Mouse (Mus musculus): ENCODE results near the gene Apaf1. TPM values are rescaled to one million over a fixed set of nuclear protein-coding genes. Genes with fewer than 3 reads are reported as not detected.
A peak's percentile ranks its signal among the peaks of the same experiment; 100 is the strongest.

Gene Apaf1
- polyA plus RNA-seq, 1 experiment from 2014 or later = 19.7 TPM

DNA sequence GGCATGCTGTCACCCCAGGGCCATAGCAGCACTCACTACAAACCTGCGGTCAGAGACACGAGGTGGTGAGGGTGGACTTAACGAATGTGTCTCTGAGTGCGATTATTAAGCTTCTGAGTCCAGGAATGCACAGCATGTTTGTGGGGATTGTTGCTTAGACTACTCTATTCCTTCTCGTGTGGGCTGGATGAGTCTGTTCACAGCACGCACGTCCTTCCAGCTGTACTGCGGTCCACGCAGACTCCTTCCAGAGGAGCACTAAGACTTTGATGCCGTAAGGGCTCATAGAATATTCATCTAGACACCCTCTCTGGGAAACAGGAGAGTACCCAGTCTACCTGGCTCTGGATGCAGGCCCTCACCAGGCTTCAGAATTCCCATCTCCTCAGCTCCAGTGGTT is 114.3 kb downstream of the Apaf1 start:
- ATAC-seq (ENCODE audit: low FRiP score, low read depth) = no peak
- Histone ChIP-seq H3K4me1 (replicated peaks) (peaks cover 23% of the 10 kb centered on the region), H3K4me3 (no peak overlapping the region), H3K9me3 (no peaks in the 10 kb centered on the region), H3K9ac (no peak overlapping the region), H3K4me2 (no peak overlapping the region), H3K27me3 (peaks cover 8% of the 10 kb centered on the region; the same call in 1 of the 2 replicates), H3K36me3 (0 out of 2 replicates have a peak, but pooled peaks cover 3% of the 10 kb centered on the region), H3K27ac (replicated peaks) (no peak overlapping the region)
- 92% methylated on average over 10 of the region's 10 CpGs for WGBS

DNA sequence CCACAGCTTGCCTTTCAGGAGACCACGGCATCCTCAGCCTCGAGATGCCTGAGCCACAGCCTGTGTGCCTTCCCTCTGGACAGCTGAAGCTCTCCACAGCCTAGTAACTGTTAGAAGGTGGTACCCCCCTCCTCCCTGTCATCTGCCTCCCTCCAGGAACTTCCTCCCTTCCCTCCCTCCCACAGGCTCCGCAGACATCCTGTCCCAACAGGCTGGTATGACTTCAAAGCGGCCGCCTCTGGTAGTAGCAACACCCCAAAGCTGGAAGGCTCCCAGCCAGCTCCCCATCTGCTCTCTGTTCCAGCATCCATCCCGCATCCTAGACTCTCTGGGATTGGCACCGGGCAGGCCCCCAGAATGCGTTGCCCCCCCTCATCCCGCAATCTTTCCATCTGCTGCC is 115.7 kb downstream of the Apaf1 start:
- peaks cover 23% of the 10 kb centered on the region for H3K4me1 ChIP-seq (replicated peaks)
- ATAC-seq (ENCODE audit: low FRiP score, low read depth) = peak; percentile 6; the same call in 1 of the 2 replicates
- H3K9me3 ChIP-seq = no peaks in the 10 kb centered on the region
- no peak overlapping the region for H3K4me2 ChIP-seq
- H3K4me3 ChIP-seq = no peak overlapping the region
- H3K27ac ChIP-seq (replicated peaks) = no peak overlapping the region
- WGBS = 22% methylated on average over 9 of the region's 9 CpGs
- no peak overlapping the region for H3K9ac ChIP-seq
- peaks cover 8% of the 10 kb centered on the region; the same call in 1 of the 2 replicates for H3K27me3 ChIP-seq
- H3K36me3 ChIP-seq = peaks cover 7% of the 10 kb centered on the region; the same call in 1 of the 2 replicates

DNA sequence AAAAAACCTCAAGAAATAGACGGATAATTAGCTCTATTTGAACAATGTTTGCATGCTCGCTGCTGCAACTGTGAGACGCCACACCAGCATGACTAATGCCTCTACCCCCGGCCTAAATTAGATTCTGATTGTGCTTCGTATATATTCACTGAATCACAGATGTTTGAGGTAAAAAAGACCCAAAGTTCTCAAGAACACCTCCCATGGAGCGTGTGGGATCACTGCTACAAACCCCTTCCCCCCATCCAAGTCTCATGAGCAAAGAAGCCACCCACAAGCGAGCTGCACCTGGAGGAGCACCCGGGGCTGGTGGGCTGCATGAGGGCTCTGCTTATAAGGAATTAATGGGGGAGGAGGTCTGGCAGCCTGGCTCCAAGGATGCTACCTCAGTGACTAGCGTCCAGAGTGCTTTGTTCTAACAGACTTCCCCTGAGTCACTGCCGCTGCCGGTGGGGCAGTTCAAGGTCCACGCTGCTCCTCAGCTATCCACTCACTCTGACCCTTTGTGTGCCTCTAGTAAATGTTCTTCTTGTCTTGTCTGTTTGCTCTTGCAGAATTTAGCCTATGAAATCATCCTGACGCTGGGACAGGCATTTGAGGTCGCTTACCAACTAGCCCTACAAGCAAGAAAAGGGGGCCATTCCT is 116.8 kb downstream of the Apaf1 start:
- no peak for ATAC-seq (ENCODE audit: low FRiP score, low read depth)
- 48% methylated on average over 14 of the region's 14 CpGs for WGBS
- H3K9ac ChIP-seq = no peak overlapping the region

DNA sequence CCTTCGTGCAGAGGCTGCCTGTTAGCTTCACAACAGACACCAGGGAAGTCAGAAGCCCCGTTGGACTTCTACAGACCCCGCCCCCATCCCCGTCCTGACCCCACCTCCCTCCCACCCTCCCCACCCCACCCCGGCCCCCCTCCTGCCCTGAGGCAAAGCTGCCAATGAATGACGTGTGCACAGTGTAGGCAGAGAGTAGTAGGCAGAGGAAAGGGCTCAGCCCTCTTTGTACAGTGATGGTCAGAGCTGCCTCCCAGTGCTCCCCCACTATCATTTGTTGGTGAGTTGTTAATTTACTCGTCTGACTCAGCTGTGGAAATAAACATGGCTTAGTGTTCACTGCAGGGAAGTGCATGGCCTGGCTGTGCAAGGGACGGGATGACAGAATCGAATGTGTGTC is 118.1 kb downstream of the Apaf1 start:
- Histone ChIP-seq H3K27me3 (peaks cover 8% of the 10 kb centered on the region; the same call in 1 of the 2 replicates), H3K9me3 (no peaks in the 10 kb centered on the region), H3K27ac (replicated peaks) (no peak overlapping the region), H3K9ac (no peak overlapping the region), H3K36me3 (peaks cover 7% of the 10 kb centered on the region; the same call in 1 of the 2 replicates), H3K4me2 (no peak overlapping the region), H3K4me1 (replicated peaks) (peaks cover 17% of the 10 kb centered on the region), H3K4me3 (no peak overlapping the region)
- 30% methylated on average over 9 of the region's 9 CpGs for WGBS
- ATAC-seq (ENCODE audit: low FRiP score, low read depth) = no peak

More for the DNA sequence above, 116.8 kb downstream of the Apaf1 start:
- H3K9me3 ChIP-seq = no peaks in the 10 kb centered on the region
- peaks cover 8% of the 10 kb centered on the region; the same call in 1 of the 2 replicates for H3K27me3 ChIP-seq
- no peak overlapping the region for H3K4me3 ChIP-seq
- peaks cover 23% of the 10 kb centered on the region for H3K4me1 ChIP-seq (replicated peaks)
- H3K36me3 ChIP-seq = peaks cover 7% of the 10 kb centered on the region; the same call in 1 of the 2 replicates
- no peak overlapping the region for H3K27ac ChIP-seq (replicated peaks)
- no peak overlapping the region for H3K4me2 ChIP-seq

DNA sequence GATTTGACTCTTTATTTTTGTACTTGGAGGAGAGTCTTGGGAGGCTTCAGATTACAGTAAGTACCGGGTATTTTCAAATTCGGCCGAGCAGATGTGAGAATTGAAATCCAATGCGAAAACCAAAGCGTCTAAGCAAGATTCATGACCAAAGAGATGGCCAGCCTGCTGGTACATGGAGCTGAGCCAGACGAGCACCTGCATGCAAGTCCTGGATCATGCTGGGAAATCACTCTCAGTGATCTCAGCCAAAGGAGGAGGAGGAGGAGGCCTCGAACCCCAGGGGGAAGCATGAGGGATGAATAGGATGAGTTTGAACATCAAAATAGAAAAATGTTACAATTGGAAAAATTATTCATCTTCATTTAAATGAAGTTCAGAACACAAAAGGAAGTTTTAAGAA is 122.2 kb downstream of the Apaf1 start:
- no peak for ATAC-seq (ENCODE audit: low FRiP score, low read depth)
- H3K9me3 ChIP-seq = no peaks in the 10 kb centered on the region
- no peaks in the 10 kb centered on the region for H3K27me3 ChIP-seq
- no peak overlapping the region for H3K27ac ChIP-seq (replicated peaks)
- H3K36me3 ChIP-seq = peaks cover 9% of the 10 kb centered on the region
- no peak overlapping the region for H3K4me2 ChIP-seq
- H3K4me1 ChIP-seq (replicated peaks) = no peaks in the 10 kb centered on the region
- H3K9ac ChIP-seq = no peak overlapping the region
- no peak overlapping the region for H3K4me3 ChIP-seq
- WGBS = 75% methylated on average over 7 of the region's 7 CpGs

DNA sequence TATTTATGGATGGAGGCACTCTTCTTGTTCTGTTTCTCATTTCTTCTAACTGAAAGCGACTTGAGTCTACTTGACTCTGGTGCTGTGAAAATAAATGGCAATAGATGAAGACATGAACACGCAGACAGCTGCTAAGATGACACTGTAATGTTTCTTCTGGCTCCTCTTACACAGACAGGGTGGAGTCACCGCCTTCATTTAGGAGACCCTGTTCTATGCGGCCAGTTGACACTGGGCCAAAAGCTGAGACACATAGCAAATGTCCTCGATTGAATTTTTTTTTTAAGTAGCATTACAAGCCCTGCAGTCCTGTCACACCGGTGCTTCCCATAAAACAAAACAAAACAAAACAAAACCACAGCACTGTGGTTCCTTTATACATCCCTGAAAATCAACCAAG is 128.7 kb downstream of the Apaf1 start:
- H3K4me2 ChIP-seq = no peak overlapping the region
- ATAC-seq (ENCODE audit: low FRiP score, low read depth) = no peak
- H3K4me3 ChIP-seq = no peak overlapping the region
- H3K9me3 ChIP-seq = no peaks in the 10 kb centered on the region
- H3K36me3 ChIP-seq = peaks cover 19% of the 10 kb centered on the region; the same call in 1 of the 2 replicates
- no peak overlapping the region for H3K9ac ChIP-seq
- H3K27me3 ChIP-seq = no peaks in the 10 kb centered on the region
- H3K4me1 ChIP-seq (replicated peaks) = no peaks in the 10 kb centered on the region
- H3K27ac ChIP-seq (replicated peaks) = no peak overlapping the region
- 76% methylated on average over 6 of the region's 6 CpGs for WGBS

DNA sequence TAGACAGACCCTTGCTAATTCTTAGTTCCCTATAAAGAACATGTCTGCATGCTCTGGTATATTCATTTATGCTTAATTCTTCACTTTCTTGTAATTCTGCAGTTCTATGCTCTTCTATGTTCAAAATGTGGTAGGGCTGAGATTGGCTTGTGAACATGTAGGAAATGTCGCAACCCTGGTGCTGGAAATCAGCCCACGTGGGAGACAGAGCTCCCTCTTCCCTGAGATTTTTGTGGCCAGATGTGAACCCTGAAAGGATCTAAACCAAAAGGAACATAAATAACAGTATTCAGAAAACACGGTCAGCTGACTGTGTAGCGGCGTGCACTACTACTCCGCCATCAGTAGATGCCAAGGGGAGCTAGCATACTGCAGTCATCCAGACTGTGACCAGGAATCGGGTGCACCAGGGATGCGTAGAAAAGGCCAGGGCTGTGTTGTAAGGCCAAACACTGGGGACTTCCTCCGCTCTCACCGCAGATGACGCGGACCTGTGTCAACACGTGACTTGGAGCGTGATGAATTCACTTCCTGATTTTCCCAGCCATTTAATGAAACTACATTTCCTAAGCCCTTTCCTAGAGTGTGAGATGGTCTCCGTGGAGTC is 129.4 kb downstream of the Apaf1 start:
- H3K27me3 ChIP-seq = no peaks in the 10 kb centered on the region
- no peaks in the 10 kb centered on the region for H3K4me1 ChIP-seq (replicated peaks)
- 92% methylated on average over 15 of the region's 15 CpGs for WGBS
- no peak overlapping the region for H3K9ac ChIP-seq
- no peak overlapping the region for H3K4me3 ChIP-seq
- H3K36me3 ChIP-seq = peaks cover 23% of the 10 kb centered on the region
- H3K27ac ChIP-seq (replicated peaks) = no peak overlapping the region
- ATAC-seq (ENCODE audit: low FRiP score, low read depth) = no peak
- H3K9me3 ChIP-seq = no peaks in the 10 kb centered on the region
- no peak overlapping the region for H3K4me2 ChIP-seq

DNA sequence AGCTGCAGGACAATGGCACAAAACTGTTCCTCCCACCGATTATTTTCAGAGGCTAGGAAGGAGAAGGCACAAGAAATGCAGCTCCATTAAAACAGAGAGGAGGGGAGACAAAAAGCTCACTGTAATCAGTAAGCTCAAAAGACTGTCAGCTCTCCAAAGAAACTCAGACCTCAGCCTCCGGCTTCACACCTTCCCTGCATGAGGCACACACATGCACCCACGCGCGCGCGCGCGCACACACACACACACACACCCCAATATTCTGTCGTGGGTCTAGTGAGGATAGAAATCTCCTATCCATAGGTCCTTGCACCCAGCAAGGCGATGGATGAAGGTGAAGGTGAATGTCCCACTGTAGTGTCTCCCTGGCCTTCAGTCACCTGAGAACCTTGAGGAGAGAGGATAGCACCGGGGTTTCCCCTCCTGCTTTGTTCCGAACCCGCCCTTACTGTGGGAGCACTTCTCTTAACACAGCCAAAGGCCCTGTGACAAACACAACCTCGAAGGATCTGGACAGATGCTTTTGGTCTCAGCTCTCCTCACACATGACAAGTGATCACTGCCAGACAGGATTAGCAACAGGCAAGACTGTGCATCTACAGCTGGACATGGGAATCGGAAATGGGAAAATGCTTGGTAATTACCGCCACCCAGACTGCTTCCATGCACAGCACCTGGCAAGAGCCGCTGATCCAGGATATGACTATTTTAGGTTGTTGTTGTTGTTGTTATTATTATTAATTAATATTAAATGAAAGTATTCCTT is 134.8 kb downstream of the Apaf1 start:
- peaks cover 38% of the 10 kb centered on the region for H3K36me3 ChIP-seq
- H3K9me3 ChIP-seq = no peaks in the 10 kb centered on the region
- ATAC-seq (ENCODE audit: low FRiP score, low read depth) = no peak
- no peak overlapping the region for H3K4me3 ChIP-seq
- H3K27me3 ChIP-seq = no peaks in the 10 kb centered on the region
- H3K4me2 ChIP-seq = no peak overlapping the region
- whole genome bisulfite sequencing = 94% methylated on average over 18 of the region's 18 CpGs
- H3K27ac ChIP-seq (replicated peaks) = peak overlapping the region; percentile 20; the same call in 1 of the 2 replicates
- no peak overlapping the region for H3K9ac ChIP-seq
- no peaks in the 10 kb centered on the region for H3K4me1 ChIP-seq (replicated peaks)

DNA sequence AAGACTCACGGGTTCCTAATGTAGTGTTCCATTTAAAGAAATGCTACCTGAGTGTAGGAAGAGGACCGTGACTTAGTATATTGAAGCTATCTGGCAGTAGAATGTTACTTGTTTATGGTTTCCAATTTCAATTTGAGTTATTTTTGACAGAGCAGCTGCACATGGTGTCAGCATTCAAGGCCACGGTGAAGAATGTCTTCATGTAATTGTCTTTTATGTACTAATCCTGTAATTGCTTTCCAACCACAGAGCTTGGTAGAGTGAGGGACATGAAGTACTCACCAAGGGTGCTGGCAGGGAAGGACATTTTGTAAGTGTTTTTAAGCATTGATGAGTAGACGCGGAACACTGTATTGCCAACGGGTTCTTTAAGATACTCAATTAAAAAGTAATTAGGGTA is 135.5 kb downstream of the Apaf1 start:
- no peak for ATAC-seq (ENCODE audit: low FRiP score, low read depth)

DNA sequence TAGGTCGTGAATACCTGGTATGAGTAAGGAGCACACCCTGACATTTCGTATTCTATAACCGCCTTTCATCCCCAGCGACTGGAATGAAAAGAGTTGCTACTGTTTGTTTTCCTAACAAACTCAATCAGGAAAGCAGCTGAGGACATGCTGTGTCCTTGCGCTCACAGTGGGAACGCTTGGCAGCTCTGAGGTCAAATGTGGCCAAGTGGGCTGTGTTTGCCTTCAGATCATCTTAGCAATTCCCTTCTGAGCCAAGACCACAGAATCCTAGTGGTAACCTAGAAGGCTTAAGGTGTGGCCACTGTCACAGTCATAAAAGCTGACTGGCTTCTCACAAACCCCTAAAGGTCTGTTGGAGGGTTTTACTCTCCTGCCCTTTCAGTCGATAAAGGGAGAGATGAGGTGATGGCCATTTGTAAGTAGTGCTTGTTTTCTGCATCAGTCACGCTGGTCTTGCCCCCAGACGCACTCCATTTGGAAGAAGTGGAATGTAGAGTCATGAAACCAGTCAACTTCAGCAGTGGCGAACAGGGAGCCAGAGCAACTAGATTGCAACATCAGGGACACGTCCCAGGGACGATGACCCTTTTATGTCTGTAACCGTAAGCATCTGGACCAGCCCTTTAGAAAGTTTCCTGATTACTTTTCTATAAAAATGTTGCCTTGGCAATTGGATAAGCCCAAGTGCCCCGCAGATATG is 140.4 kb downstream of the Apaf1 start:
- Histone ChIP-seq H3K27ac (replicated peaks) (no peak overlapping the region), H3K36me3 (peaks cover 30% of the 10 kb centered on the region), H3K4me2 (no peak overlapping the region), H3K9ac (no peak overlapping the region), H3K9me3 (no peaks in the 10 kb centered on the region), H3K4me3 (no peak overlapping the region), H3K4me1 (replicated peaks) (no peaks in the 10 kb centered on the region), H3K27me3 (no peaks in the 10 kb centered on the region)
- ATAC-seq (ENCODE audit: low FRiP score, low read depth) = no peak
- 88% methylated on average over 14 of the region's 14 CpGs for WGBS

More for the DNA sequence above, 135.5 kb downstream of the Apaf1 start:
- no peak overlapping the region for H3K4me2 ChIP-seq
- H3K9ac ChIP-seq = no peak overlapping the region
- H3K4me1 ChIP-seq (replicated peaks) = no peaks in the 10 kb centered on the region
- no peak overlapping the region for H3K27ac ChIP-seq (replicated peaks)
- 78% methylated on average over 6 of the region's 6 CpGs for WGBS
- H3K4me3 ChIP-seq = no peak overlapping the region
- H3K27me3 ChIP-seq = no peaks in the 10 kb centered on the region
- peaks cover 43% of the 10 kb centered on the region for H3K36me3 ChIP-seq
- no peaks in the 10 kb centered on the region for H3K9me3 ChIP-seq

DNA sequence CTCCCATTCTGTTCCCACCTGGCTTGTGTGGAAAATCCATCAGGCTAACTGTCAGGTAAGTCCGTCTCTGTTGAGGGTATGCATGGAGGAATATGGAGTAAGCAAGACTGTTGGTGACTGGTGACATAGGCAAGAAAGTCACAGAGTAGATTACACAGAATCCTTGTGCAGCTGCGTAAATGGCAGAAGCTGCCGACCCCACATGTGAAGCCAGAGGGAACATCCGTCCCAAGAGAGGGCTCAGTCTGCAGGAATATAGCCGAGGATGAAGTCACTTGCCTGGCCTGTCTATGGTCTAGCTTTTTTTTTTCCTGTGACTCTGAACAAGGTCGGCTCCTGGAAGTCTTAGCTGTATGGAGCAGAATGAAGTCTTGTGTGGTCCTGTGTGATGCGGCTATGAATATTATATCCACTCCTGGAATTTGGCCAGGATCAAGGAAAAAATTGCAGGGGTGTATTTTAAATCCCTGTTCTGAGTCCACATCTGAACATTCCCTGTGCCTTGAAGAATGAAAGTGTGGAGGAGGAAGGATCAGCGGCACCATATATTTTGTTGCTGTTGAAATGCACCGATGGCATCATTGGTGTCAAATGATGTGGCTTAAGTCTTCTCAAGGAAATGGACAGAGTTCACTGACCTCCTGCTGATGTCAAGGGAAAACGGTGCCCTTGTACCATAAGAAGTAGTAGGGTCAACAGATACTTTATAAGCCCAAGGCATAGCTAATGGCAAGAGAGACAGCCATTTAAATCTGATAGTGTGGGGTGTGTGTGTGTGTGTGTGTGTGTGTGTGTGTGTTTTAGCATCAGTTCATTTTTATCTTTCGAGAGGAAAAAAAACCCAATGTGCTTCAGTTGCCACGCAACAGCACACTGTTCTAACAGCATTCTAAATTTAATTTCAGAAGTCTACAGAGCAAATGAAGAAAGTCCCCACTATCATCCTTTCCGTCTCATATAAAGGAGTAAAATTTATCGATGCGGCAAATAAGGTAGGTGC is 141.7 kb downstream of the Apaf1 start:
- WGBS = 82% methylated on average over 15 of the region's 15 CpGs
- H3K27me3 ChIP-seq = no peaks in the 10 kb centered on the region
- no peak overlapping the region for H3K4me2 ChIP-seq
- no peaks in the 10 kb centered on the region for H3K9me3 ChIP-seq
- no peak for ATAC-seq (ENCODE audit: low FRiP score, low read depth)
- no peak overlapping the region for H3K4me3 ChIP-seq
- no peak overlapping the region for H3K9ac ChIP-seq
- no peaks in the 10 kb centered on the region for H3K4me1 ChIP-seq (replicated peaks)
- H3K36me3 ChIP-seq = peaks cover 30% of the 10 kb centered on the region
- no peak overlapping the region for H3K27ac ChIP-seq (replicated peaks)
